Mouse (Mus musculus): Measurements from ENCODE around the gene Ccdc32.
A peak's percentile ranks its signal among the peaks of the same experiment; 100 is the strongest.

Gene Ccdc32

DNA sequence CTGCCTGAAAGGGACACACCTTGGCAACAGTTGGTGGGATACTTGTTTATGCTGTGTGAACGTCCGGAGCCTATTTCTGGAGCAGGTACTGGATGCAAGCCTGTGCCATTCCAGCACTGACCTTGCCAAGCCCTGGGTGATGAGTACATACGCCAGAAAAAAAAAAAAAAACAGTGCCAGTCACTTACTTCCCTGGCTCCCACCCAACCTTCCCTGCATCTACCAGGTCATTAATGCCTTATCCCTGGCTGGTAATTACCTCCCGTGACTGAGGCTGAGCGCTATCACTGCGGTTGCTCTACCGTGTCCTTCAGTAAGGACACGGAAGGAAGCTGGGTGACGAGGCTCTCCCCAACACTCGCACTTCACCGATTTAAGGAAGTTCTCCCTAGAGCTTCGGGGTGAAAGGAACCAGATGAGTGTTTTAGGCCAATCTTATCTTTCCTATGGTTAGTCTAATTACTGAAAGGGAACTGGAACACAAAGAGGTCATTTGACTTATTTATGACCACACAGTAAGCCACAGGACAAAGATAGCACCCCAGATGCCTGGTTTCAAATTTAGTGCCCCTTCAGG is 13.5 kb downstream of the Ccdc32 start:
- peak; percentile 40 to 71 for DNase-seq (ENCODE audit: inconsistent age in 2 of 2, low spot score in 1 of 2)

DNA sequence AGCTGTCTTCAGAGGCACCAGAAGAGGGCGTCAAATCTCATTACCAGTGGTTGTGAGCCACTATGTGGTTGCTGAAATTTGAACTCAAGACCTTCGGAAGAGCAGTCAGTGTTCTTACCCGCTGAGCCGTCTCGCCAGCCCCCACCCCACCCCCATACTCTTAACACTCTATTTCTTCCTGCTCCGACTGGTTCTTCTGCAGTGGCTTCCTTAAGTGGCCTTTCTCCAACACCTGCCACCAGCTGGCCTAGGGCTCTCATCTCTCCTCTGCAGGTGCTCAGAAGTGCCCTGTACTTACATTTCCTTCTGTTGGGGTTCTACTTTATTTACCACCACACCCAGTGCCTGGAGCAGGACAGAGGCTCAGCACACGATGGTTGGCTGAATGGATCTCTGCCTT is 14.2 kb downstream of the Ccdc32 start:
- DNase-seq (ENCODE audit: inconsistent age in 2 of 2, low spot score in 1 of 2) = no peak

DNA sequence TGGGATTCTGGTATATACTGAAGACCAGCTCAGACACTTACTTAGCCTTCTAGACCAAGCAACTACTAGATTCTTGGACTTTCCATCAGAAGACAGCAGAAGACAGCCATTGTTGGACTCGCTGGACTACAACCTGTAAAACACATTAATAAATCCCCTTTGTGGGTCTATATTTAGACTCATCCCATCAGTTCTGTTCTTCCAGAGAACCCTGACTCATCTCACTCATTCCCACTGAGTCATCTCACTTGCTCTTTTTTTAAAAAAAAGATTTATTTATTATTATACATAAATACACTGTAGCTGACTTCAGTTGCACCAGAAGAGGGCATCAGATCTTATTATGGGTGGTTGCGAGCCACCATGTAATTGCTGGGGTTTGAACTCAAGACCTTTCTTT is 19.8 kb downstream of the Ccdc32 start:
- peak in 1 of 2 experiments; percentile 28 for DNase-seq (ENCODE audit: inconsistent age in 2 of 2, low spot score in 1 of 2)

DNA sequence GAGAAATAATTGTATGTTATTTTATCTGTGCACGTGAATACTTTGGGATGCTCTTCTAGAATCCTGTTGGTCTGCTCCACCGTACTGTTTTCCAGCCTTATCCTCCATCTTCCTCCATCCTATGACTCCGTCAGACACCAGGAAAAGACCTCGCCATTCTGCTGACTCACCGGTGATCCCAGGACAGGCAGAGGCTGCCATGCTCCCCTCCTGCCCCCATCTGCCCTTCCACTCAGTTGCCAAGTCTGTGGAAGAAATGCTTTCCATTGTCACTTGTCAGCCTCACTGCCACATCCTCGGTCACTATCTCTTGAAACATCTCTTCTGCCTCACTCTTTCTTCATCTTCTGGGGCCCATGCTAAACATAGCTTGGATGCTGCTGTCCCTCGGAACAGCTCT is 22.3 kb downstream of the Ccdc32 start:
- DNase-seq (ENCODE audit: inconsistent age in 2 of 2, low spot score in 1 of 2) = no peak

DNA sequence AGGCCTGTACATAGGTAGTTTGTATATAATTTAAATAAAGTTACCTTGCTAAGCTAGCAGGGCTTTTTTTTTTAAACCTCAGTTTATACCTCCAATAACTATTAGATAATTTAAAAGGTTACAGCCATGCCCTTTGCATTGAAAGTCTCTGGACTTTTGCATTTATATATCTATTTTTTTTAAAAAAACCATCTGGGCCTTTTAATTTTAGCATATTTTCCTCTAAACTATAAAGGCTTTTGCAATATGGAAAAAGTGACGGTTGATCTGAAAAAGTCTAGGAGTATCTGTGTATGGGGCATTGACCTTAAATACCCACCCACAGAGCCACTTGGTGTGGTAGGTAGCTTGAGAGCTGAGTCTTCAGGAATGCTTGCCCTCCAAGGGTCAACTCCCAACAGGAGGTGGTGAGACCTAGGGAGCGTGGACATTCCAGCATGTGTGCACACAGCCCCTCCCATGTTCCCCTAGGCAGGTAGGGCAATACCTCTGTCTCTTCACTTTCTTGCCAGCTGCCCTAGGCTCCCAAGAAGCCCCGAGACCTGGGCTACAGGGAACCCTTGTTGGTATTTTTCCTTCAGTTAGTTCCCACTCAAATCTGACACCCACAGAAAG is 30.1 kb downstream of the Ccdc32 start:
- DNase-seq (ENCODE audit: inconsistent age in 2 of 2, low spot score in 1 of 2) = no peak

DNA sequence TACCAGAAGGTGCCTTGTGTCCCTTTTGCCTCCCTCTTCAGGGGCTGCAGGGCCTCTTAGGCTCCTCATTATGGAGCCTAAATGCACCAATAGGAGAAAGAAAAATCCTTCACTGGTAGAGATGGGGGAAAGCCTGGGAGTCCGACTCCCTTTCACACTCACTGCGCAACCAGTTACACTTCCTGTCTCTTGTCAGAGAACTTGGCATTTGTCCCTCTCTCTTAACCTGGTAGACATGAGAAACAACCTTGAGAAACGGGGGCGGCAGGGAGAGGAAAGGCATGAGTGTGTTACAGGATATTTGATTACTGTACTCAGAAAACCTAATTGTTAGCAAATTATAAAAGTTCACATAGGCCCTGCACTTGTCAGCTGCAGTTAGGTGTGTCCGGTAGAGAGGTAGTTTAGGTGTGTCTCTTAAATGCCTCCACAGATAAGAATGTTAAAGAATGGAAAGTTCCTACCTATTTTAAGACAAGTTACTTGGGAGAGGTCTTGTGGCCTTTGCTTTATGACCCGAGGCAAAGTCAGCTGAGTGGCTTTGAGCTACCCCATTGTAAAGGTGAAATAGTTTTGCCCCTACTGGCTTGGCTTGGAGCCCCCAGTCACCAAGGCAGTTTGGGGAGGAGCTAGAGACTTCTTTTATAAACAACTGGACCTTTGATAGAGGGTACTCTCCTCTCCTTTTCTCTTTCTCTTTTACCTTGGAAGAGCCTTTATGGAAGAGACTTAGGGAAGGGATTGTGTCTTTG is 30.9 kb downstream of the Ccdc32 start:
- peak in 1 of 2 experiments; percentile 49 for DNase-seq (ENCODE audit: inconsistent age in 2 of 2, low spot score in 1 of 2)

DNA sequence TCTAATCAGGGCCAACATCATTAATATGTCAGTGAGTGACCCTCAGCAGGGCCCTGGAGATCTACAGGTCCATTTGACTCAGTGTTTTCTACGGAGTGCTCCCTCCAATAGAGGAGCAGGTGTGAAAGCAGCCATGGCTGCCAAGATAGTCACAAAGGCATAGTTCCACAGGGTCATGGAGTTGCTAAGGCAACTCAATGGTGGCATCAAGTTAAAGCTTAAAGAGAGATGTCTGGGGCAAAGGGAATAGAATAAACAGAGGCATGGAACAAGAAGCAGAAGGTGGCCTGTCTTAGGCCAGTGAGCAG is 32.4 kb downstream of the Ccdc32 start:
- DNase-seq (ENCODE audit: inconsistent age in 2 of 2, low spot score in 1 of 2) = no peak

DNA sequence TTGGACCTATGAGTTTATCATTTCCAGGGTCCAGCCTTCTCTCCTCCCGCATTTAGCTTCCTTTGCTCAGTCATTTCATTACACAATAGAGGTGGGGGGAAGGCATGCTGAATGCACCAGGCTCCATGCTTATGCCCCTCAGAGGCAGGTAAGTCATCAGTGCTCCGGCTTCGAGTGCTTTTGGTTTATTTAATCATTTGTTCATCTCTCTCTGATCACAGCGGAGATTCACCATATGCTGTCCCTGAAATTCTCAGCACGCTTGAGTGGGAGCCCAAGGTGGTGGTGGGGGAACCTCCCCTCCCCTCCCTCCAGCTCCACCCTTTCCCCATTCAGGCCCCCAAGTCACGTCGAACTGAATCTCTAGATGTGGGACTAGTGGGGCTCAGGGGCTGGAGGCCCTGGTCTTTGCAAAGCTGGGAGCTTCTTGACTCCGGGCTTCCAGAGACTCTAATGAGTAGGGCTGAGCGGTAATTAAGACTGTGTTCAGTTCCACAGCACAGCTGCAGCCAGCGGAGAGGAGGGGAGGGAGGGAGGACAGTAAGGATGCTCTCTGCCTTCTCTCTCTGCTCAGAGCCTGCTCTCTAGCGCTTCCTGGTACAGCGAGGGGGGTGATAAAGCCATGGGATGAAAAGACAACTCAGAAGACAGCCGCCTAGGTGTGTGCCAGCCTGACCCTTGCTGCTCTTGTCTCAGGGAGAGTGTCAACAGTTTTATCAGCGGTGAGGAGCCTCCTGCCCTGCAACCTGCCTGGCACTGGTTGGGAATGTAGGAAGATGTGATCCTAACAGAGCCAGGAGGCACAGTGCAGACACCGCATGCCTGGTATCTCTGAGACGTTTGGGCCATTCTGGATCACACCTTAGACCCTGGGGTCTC is 33.0 kb downstream of the Ccdc32 start:
- DNase-seq (ENCODE audit: inconsistent age in 2 of 2, low spot score in 1 of 2) = no peak

DNA sequence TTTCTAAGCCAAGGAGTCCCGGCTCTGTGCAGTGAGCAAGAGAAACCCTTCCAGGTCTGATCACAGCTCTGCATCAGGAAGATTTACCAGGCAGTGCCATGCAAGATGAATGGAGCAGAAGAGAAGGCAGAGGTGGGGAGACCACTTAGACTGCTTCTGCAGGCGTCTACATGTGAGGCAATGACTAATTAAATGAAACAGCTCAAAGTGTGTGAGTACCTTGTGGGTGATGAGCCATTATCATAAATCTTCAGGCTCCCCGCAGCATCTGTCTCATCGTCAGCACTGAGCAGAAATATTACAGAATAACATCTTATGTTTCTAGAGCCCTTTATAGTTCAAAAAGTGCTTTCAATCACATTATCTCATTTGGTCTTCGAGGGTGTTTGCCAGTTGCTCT is 33.7 kb downstream of the Ccdc32 start:
- DNase-seq (ENCODE audit: inconsistent age in 2 of 2, low spot score in 1 of 2) = no peak

DNA sequence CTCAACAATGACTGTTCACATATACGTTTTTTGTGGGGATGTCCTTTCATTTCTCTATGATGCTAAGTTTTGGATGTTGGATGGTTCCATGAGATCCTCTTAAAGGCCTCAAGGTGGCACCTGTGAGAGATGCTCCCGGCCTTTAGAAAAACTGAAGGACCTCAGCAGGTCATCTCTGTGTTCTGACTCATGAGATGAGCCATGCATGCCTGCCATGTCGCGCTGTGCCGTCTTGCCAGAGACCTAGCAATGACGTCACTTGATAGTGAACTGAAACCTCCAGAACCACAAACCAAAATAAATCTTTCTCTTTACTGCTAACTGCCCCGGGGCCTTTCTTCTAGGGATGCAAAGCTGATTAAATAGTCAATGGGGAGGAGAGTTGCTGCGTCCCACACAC is 45.4 kb downstream of the Ccdc32 start:
- no peak for DNase-seq (ENCODE audit: inconsistent age in 2 of 2, low spot score in 1 of 2)

DNA sequence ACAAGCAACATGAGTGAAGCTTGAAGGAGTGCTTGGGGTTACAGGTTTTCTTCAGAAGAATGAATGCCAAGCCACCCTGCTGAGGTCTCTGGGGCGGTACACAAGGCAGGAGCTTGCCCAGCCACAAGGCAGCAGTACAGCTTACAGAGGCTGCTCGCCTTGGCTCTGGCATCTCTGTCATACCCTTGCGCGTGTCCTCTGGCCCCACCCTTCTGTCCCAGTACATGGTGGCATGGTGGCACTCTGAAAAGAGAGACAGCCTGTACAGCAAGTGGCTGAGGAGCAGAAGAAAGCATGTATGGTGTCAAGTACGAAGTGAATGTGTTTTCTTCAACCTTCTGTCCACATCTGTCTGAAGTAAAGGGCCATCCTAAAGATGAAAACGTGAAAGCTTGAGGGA is 48.4 kb downstream of the Ccdc32 start:
- DNase-seq (ENCODE audit: inconsistent age in 2 of 2, low spot score in 1 of 2) = no peak

DNA sequence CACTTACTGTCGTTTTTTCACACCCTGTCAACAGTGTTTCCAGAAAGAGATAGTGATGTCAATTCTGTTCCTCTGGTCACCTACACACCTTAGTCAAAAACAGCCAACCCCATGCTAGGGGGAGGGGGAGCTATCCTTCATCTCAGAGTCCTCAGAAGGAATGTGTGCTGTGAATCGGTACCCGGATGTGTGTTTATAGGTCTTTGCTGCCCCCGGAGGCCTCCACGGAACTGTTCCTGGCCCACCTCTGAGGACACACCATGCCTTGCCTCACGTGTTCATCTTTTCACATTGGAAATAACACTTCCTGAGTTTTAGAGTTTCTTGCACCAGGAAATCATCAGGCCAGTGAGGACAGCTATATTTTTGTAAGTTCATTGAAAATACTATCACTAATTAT is 51.1 kb downstream of the Ccdc32 start:
- DNase-seq (ENCODE audit: inconsistent age in 2 of 2, low spot score in 1 of 2) = no peak

DNA sequence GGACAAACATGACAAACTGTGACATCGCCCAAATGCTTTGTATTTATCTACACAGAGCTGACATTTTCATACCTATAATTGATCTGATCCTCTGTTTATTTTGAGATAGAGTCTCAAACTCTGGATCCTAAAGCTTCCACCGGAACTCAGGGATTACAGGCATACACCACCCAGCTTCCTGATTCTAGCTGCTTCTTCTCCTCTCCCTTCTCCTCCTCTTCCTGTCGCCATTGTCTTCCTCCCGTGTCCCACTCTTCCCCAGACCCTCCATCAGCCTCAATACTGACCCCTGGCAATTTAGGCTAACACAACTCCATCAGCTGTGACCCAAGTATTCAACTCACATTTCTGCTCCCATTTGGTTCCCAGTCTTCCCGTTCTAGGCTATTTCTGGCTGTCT is 52.3 kb downstream of the Ccdc32 start:
- DNase-seq (ENCODE audit: inconsistent age in 2 of 2, low spot score in 1 of 2) = no peak

DNA sequence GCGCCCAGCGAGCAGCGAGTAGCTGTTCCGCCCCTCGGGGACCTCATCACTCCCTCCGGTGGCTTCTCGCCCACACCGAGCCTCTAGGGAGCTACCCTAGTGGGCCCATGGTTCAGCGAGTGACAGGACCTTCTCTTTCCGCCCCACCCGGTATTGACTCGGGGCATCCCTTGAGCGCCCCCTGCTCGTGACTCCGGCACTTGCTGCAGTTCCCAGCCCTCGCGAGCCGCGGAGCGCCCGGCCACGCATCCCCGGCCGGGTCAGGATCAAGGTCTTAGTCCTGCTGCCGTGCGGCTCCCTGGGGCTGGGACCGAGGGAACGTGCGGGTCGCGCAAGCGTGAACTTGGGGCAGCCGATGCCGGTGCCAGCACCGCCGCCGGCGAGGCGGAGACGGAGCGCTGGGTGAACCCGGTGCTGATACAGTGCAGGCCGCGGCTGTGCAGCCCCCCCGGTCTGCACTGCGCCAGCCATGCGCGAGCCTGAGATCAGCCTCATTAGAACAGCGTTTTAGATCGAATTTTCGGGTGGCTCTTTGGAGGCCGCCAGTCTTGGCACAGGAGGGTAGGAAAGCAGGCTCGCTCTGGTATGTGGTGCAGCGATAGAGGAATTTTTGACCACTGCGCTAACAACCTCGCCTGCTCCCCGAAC is 52.8 kb downstream of the Ccdc32 start:
- peak; percentile 91 to 97 for DNase-seq (ENCODE audit: inconsistent age in 2 of 2, low spot score in 1 of 2)

DNA sequence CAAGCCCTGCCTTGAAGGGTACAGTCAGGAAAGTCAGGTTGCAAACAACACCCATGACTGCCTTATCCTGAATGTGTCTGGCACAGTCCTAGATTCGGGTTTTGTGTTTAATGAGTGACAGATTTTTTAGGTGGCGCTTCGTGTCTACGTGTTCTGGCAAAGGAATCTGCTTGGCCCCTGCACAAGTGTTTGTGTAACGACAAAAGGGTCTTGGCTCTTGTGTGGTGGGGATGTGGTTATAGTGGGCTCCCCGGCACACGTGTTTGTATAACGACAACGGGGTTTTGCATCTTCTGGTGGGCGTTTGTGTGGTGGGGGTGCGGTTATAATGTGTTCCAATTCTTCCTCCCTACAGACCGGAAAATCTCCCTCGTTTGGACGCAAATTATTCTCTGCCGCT is 53.3 kb downstream of the Ccdc32 start:
- DNase-seq (ENCODE audit: inconsistent age in 2 of 2, low spot score in 1 of 2) = no peak

DNA sequence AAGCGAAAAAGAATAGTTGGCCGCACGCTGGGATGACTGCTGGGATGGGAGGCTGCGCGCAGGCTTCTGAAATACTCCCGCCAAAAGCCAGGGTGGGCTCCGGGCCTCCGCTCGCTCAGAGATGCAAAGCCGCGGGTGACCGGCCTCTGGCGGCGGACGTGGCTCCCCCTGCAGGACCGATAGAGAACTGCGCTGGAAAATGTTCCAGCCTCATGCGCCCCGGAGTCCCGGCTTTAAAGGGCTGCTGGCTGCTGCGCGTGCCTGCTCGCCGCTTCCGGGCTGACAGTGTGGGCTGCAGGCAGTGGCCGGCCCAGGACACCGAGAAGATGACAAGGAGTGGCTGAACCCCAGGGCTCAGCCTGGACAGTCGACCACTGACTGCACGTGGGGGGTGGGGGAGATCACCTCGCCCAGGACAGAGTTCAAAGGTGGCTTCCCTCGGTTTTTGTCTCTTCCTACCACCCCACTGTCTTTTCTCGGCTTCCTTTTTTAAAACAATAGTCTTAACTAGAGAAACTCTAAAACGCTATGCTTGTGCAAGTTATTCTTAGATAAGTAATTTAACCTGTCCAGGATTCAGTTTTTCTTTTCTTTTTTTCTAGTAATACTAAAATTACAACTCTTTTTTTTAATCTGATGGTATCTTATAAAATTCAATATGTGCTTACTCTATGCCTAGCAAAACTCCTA is 56.4 kb downstream of the Ccdc32 start:
- peak; percentile 90 to 96 for DNase-seq (ENCODE audit: inconsistent age in 2 of 2, low spot score in 1 of 2)

DNA sequence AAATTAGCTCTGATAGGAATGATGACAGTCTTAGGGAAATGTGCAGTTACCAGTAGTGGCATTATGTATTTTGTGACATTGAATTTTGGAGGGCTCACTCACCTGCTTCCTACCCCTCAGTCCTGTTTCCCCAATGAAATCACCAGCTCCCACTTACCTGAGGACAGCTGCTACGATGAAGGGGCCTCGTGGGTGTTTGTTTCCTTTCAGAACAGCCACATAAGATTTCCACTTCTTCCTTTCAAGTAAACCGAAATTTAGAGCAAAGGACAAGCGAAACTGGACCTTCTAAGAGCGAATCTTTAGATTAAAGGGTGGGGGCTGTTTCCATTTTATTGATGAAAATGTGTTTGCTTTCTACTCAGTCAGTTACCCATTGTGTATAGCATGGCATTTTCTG is 57.1 kb downstream of the Ccdc32 start:
- no peak for DNase-seq (ENCODE audit: inconsistent age in 2 of 2, low spot score in 1 of 2)

DNA sequence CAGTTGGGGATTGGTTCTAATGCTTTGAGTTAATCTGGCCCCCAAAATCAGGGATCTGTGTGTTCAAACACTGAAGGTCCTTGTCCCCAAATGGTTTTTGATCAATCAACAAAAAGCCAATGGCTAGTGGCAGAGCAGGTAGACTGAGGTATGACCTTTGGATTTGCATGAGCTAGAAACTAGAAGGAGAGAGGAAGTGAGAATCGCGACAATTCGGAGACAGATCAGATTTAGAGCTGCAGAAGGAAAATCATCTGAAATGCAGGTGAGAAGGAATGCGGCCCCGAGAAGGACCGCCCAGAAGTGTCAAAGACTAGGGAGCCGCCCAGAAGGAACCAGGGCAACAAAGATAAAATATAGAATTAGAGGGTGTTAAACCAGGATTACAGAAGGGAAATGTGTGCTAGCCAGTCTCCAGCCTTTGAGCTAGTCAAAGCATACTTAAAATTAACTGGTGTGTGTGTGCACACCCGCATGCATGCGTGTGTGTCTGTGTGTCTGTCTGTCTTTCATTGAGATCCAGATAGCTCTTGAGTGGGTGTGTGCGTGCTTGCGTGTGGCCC is 59.5 kb downstream of the Ccdc32 start:
- no peak for DNase-seq (ENCODE audit: inconsistent age in 2 of 2, low spot score in 1 of 2)

Measured in adrenal gland, adult (tissue).